ENCODE assay signal across 8 mouse cellular contexts in genomic region chr11:59238525-59239427, GRCm38 (mm10). TPM values are rescaled to one million over a fixed set of nuclear protein-coding genes. Genes with fewer than 3 reads are reported as not detected.
DNase-seq lines count a peak whose midpoint lies in the region; ATAC-seq lines count a peak whose summit lies in the region.

No protein-coding gene starts in this region.

- no peak overlapping the region for H3K27ac ChIP-seq in forebrain, embryonic 16.5 days (ENCODE audit: low read length)
- no peak overlapping the region for H3K27ac ChIP-seq in hindbrain, embryonic 13.5 days

- no peak overlapping the region for H3K4me3 ChIP-seq in forebrain, embryonic 16.5 days (replicated peaks; ENCODE audit: low read length)
- H3K4me3 ChIP-seq in hindbrain, embryonic 13.5 days: no peak overlapping the region

- H3K9ac ChIP-seq in forebrain, embryonic 16.5 days (replicated peaks; ENCODE audit: low read depth, low read length): no peak overlapping the region
- H3K9ac ChIP-seq in hindbrain, embryonic 13.5 days: peak overlapping the region; percentile 46; the same call in 1 of the 2 replicates

- peak; percentile 57; the same call in 1 of the 2 replicates for ATAC-seq in forebrain, embryonic 16.5 days
- ATAC-seq in hindbrain, embryonic 13.5 days (ENCODE audit: low FRiP score): peak; percentile 87
- no peak for ATAC-seq in activated CD4-positive, CD25-positive, alpha-beta regulatory T cell, adult 4 months

- no peak overlapping the region for H3K4me2 ChIP-seq in forebrain, embryonic 16.5 days (ENCODE audit: low read length)
- peak overlapping the region; percentile 16; the same call in 1 of the 2 replicates for H3K4me2 ChIP-seq in hindbrain, embryonic 13.5 days

- H3K27me3 ChIP-seq in forebrain, embryonic 16.5 days (replicated peaks; ENCODE audit: control insufficient read depth, insufficient read depth, low read length): no peaks in the 10 kb centered on the region
- peaks cover 48% of the 10 kb centered on the region for H3K27me3 ChIP-seq in hindbrain, embryonic 13.5 days

- DNase-seq in MN1 (ENCODE audit: low spot score): peak; percentile 87
- peak; percentile 84 to 86 for DNase-seq in cerebellum, adult 18-20 months
- DNase-seq in layer of hippocampus, postnatal 36 days: peak; percentile 56 to 60
- peak; percentile 92 for DNase-seq in lung, postnatal 25 days (ENCODE audit: low spot score)
- DNase-seq in right cerebral cortex, adult 2 months (ENCODE audit: low spot score in 2 of 2): peak; percentile 61 to 66

- WGBS in forebrain, embryonic 16.5 days: 5% methylated on average over 14 of the region's 15 CpGs
- 4% methylated on average over 13 of the region's 15 CpGs for WGBS in hindbrain, embryonic 13.5 days

- no peaks in the 10 kb centered on the region for H3K36me3 ChIP-seq in forebrain, embryonic 16.5 days (ENCODE audit: control insufficient read depth, insufficient read depth)
- no peaks in the 10 kb centered on the region for H3K36me3 ChIP-seq in hindbrain, embryonic 13.5 days

- H3K4me1 ChIP-seq in forebrain, embryonic 16.5 days (replicated peaks; ENCODE audit: control insufficient read depth, insufficient read depth, low read length): peaks cover 8% of the 10 kb centered on the region
- H3K4me1 ChIP-seq in hindbrain, embryonic 13.5 days (replicated peaks): peaks cover 12% of the 10 kb centered on the region

- H3K9me3 ChIP-seq in forebrain, embryonic 16.5 days (ENCODE audit: control insufficient read depth, low read length): no peaks in the 10 kb centered on the region
- no peaks in the 10 kb centered on the region for H3K9me3 ChIP-seq in hindbrain, embryonic 13.5 days

RNA-seq across cellular contexts. Expression of gene Arf1, which starts 10.7 kb away (rescaled TPM):
- 645 and 666 TPM in 2 replicates for polyA plus RNA-seq in forebrain, embryonic 16.5 days (2015; fragmentation: Nextera tagmentation; extraction: Ambion mirVana)
- 622 and 633 TPM in 2 replicates for polyA plus RNA-seq in hindbrain, embryonic 13.5 days (2015; fragmentation: Nextera tagmentation; extraction: Ambion mirVana)
- total RNA-seq in layer of hippocampus, postnatal 36 days (2021): 100 to 1,000 TPM; 489 to 533 TPM
- polyA plus RNA-seq in activated CD4-positive, CD25-positive, alpha-beta regulatory T cell, adult 4 months (2017; shearing (Covaris generic)): 100 to 1,000 TPM; 301 to 312 TPM

RNA-seq across cellular contexts. Expression of gene 2310033P09Rik, which starts 30.7 kb away (rescaled TPM):
- 21.7 and 27.3 TPM in 2 replicates for polyA plus RNA-seq in forebrain, embryonic 16.5 days (2015; fragmentation: Nextera tagmentation; extraction: Ambion mirVana)
- polyA plus RNA-seq in hindbrain, embryonic 13.5 days (2015; fragmentation: Nextera tagmentation; extraction: Ambion mirVana): 30.0 and 32.9 TPM in 2 replicates
- total RNA-seq in layer of hippocampus, postnatal 36 days (2021): 10 to 100 TPM; 24.0 to 25.2 TPM
- 10 to 100 TPM; 17.5 to 18.7 TPM for polyA plus RNA-seq in activated CD4-positive, CD25-positive, alpha-beta regulatory T cell, adult 4 months (2017; shearing (Covaris generic))

RNA-seq across cellular contexts. Expression of gene Mrpl55, which starts 36.5 kb away (rescaled TPM):
- polyA plus RNA-seq in forebrain, embryonic 16.5 days (2015; fragmentation: Nextera tagmentation; extraction: Ambion mirVana): 87.6 and 95.9 TPM in 2 replicates
- 92.9 and 96.8 TPM in 2 replicates for polyA plus RNA-seq in hindbrain, embryonic 13.5 days (2015; fragmentation: Nextera tagmentation; extraction: Ambion mirVana)
- 10 to 100 TPM; 33.2 to 38.3 TPM for total RNA-seq in layer of hippocampus, postnatal 36 days (2021)
- 10 to 100 TPM; 49.4 to 50.0 TPM for polyA plus RNA-seq in activated CD4-positive, CD25-positive, alpha-beta regulatory T cell, adult 4 months (2017; shearing (Covaris generic))

RNA-seq across cellular contexts. Expression of gene Guk1, which starts 46.8 kb away (rescaled TPM):
- polyA plus RNA-seq in forebrain, embryonic 16.5 days (2015; fragmentation: Nextera tagmentation; extraction: Ambion mirVana): 181 and 201 TPM in 2 replicates
- 177 and 182 TPM in 2 replicates for polyA plus RNA-seq in hindbrain, embryonic 13.5 days (2015; fragmentation: Nextera tagmentation; extraction: Ambion mirVana)
- 100 to 1,000 TPM; 127 to 155 TPM for total RNA-seq in layer of hippocampus, postnatal 36 days (2021)
- 10 to 100 TPM; 60.2 to 63.5 TPM for polyA plus RNA-seq in activated CD4-positive, CD25-positive, alpha-beta regulatory T cell, adult 4 months (2017; shearing (Covaris generic))

RNA-seq across cellular contexts. Expression of gene Wnt3a, which starts 51.8 kb away (rescaled TPM):
- polyA plus RNA-seq in forebrain, embryonic 16.5 days (2015; fragmentation: Nextera tagmentation; extraction: Ambion mirVana): 0.35 and 0.73 TPM in 2 replicates
- 1.4 and 4.1 TPM in 2 replicates for polyA plus RNA-seq in hindbrain, embryonic 13.5 days (2015; fragmentation: Nextera tagmentation; extraction: Ambion mirVana)
- total RNA-seq in layer of hippocampus, postnatal 36 days (2021): not detected
- polyA plus RNA-seq in activated CD4-positive, CD25-positive, alpha-beta regulatory T cell, adult 4 months (2017; shearing (Covaris generic)): under 1 TPM in 1 of 2 experiments, not detected in 1; 0.20 TPM
